Mouse (Mus musculus): ENCODE results near the gene Dleu7.

The Dleu7 gene

GRCm38 (mm10) chr14:62292488-62293339 lies at the start of gene Dleu7, which contains the start of gene Rnaseh2b:
Gene Dleu7 (minus strand): TSS chr14:62293047.
Gene Rnaseh2b (plus strand): TSS chr14:62292589.
- DNase-seq (ENCODE audit: extremely low spot score, low read depth, low spot score): peak; percentile 44

GRCm38 (mm10) chr14:62341887-62342642 lies 49.2 kb upstream of the Dleu7 start:
- no peak for DNase-seq (ENCODE audit: extremely low spot score, low read depth, low spot score)

GRCm38 (mm10) chr14:62339196-62339595 lies 46.3 kb upstream of the Dleu7 start:
- DNase-seq (ENCODE audit: extremely low spot score, low read depth, low spot score): no peak

- DNase-seq (ENCODE audit: extremely low spot score, low read depth, low spot score): no peak
Measured at GRCm38 (mm10) chr14:62333909-62334687, 41.3 kb upstream of the Dleu7 start.

GRCm38 (mm10) chr14:62331866-62332619 lies 39.2 kb upstream of the Dleu7 start:
- DNase-seq (ENCODE audit: extremely low spot score, low read depth, low spot score): peak; percentile 57

GRCm38 (mm10) chr14:62331457-62331856 lies 38.6 kb upstream of the Dleu7 start:
- DNase-seq (ENCODE audit: extremely low spot score, low read depth, low spot score): no peak

GRCm38 (mm10) chr14:62329631-62330030 lies 36.8 kb upstream of the Dleu7 start:
- no peak for DNase-seq (ENCODE audit: extremely low spot score, low read depth, low spot score)

GRCm38 (mm10) chr14:62328606-62329005 lies 35.8 kb upstream of the Dleu7 start:
- no peak for DNase-seq (ENCODE audit: extremely low spot score, low read depth, low spot score)

- no peak for DNase-seq (ENCODE audit: extremely low spot score, low read depth, low spot score)
Measured at GRCm38 (mm10) chr14:62327171-62327570, 34.3 kb upstream of the Dleu7 start.

- DNase-seq (ENCODE audit: extremely low spot score, low read depth, low spot score): no peak
Measured at GRCm38 (mm10) chr14:62326026-62326425, 33.2 kb upstream of the Dleu7 start.

- DNase-seq (ENCODE audit: extremely low spot score, low read depth, low spot score): no peak
Measured at GRCm38 (mm10) chr14:62324943-62325342, 32.1 kb upstream of the Dleu7 start.

- no peak for DNase-seq (ENCODE audit: extremely low spot score, low read depth, low spot score)
Measured at GRCm38 (mm10) chr14:62323457-62323856, 30.6 kb upstream of the Dleu7 start.

- no peak for DNase-seq (ENCODE audit: extremely low spot score, low read depth, low spot score)
Measured at GRCm38 (mm10) chr14:62322581-62323344, 29.9 kb upstream of the Dleu7 start.

GRCm38 (mm10) chr14:62311672-62312071 lies 18.8 kb upstream of the Dleu7 start:
- DNase-seq (ENCODE audit: extremely low spot score, low read depth, low spot score): no peak

- DNase-seq (ENCODE audit: extremely low spot score, low read depth, low spot score): no peak
Measured at GRCm38 (mm10) chr14:62309026-62309425, 16.2 kb upstream of the Dleu7 start.

GRCm38 (mm10) chr14:62307555-62307954 lies 14.7 kb upstream of the Dleu7 start:
- no peak for DNase-seq (ENCODE audit: extremely low spot score, low read depth, low spot score)

- DNase-seq (ENCODE audit: extremely low spot score, low read depth, low spot score): no peak
Measured at GRCm38 (mm10) chr14:62300031-62300430, 7.2 kb upstream of the Dleu7 start.

- no peak for DNase-seq (ENCODE audit: extremely low spot score, low read depth, low spot score)
Measured at GRCm38 (mm10) chr14:62298808-62299207, 6.0 kb upstream of the Dleu7 start.

- DNase-seq (ENCODE audit: extremely low spot score, low read depth, low spot score): no peak
Measured at GRCm38 (mm10) chr14:62292166-62292487, 720 bp downstream of the Dleu7 start.

All from hindlimb bud, embryonic 11.5 days (tissue).